Mouse (Mus musculus) forebrain, embryonic 14.5 days (tissue): ENCODE results near the gene Skint5. TPM values are rescaled to one million over a fixed set of nuclear protein-coding genes. Genes with fewer than 3 reads are reported as not detected.
"Not testable (repeated sequence)": the region's sequence is repeated elsewhere in the genome, so short reads cannot be mapped to it uniquely, and the experiment has no call there.

Source experiments
- ATAC-seq: fragments of 200-750 bp; cut with Nextera tagmentation; 2 replicates; pipeline ENCODE4 v1.8.0; 2017; ENCODE audit warnings: mild to moderate bottlenecking, moderate library complexity
- DNase-seq: peaks from one replicate; pipeline ENCODE4 v3.0.0-alpha.2; 2015; ENCODE audit warnings: low spot score
- H3K27ac ChIP-seq: fragments of 300-500 bp; sonication (generic); 2 replicates; pipeline ENCODE4 v1.5.1; 2014; ENCODE audit warnings: low read depth, mild to moderate bottlenecking, control low read depth, low read length, moderate library complexity
- H3K27me3 ChIP-seq: fragments of 300-500 bp; sonication (generic); replicated peaks from 2 replicates; pipeline ENCODE4 v1.6.1; 2014; ENCODE audit warnings: low read length, control low read depth, mixed read lengths; ENCODE audit not compliant: control insufficient read depth, insufficient read depth
- H3K36me3 ChIP-seq: fragments of 300-500 bp; sonication (generic); 2 replicates; pipeline ENCODE4 v1.6.1; 2014; ENCODE audit warnings: low read length, control low read depth; ENCODE audit not compliant: control insufficient read depth, insufficient read depth
- H3K4me1 ChIP-seq: fragments of 300-500 bp; sonication (generic); 2 replicates; pipeline ENCODE4 v1.6.1; 2014; ENCODE audit warnings: antibody characterized with exemption, low read length, control low read depth; ENCODE audit not compliant: control insufficient read depth, insufficient read depth
- H3K4me2 ChIP-seq: fragments of 300-500 bp; sonication (generic); 2 replicates; pipeline ENCODE4 v1.6.1; 2014; ENCODE audit warnings: mild to moderate bottlenecking, control low read depth, low read length
- H3K4me3 ChIP-seq: fragments of 300-500 bp; sonication (generic); 2 replicates; pipeline ENCODE4 v1.5.1; 2014; ENCODE audit warnings: low read depth, low read length, control low read depth
- H3K9ac ChIP-seq: fragments of 300-500 bp; sonication (generic); 2 replicates; pipeline ENCODE4 v1.6.1; 2014; ENCODE audit warnings: mild to moderate bottlenecking, low read length, control low read depth, moderate library complexity
- H3K9me3 ChIP-seq: fragments of 300-500 bp; sonication (generic); replicated peaks from 2 replicates; pipeline ENCODE4 v1.6.1; 2016; ENCODE audit warnings: low read length, control low read depth, mixed read lengths; ENCODE audit not compliant: control insufficient read depth
- WGBS: fragments of 180-500 bp; shearing (Covaris S2); extraction: QIAGEN DNeasy Blood & Tissue Kit; methylation state at CpG from one replicate; pipeline ENCODE4 v1.1.7; 2014; 5-methylcytosine and 5-hydroxymethylcytosine counted together
- polyA plus RNA-seq: library from polyadenylated mRNA; unstranded; fragments of >200 nt; fragmentation: Nextera tagmentation; extraction: Ambion mirVana; gene quantifications from 2 replicates; pipeline ENCODE4 v1.2.1, GENCODE M21; 2014

The Skint5 gene
- polyA plus RNA-seq: not detected in 2 replicates

- Histone ChIP-seq H3K9ac (no peak within 1 kb of the TSS), H3K27me3 (no peaks in the 10 kb centered on the region), H3K36me3 (no peaks in the 10 kb centered on the region), H3K4me2 (no peak within 1 kb of the TSS), H3K4me1 (no peaks in the 10 kb centered on the region), H3K9me3 (peaks cover 8% of the 10 kb centered on the region; the same call in 1 of the 2 replicates), H3K4me3 (no peak within 1 kb of the TSS), H3K27ac (no peak within 1 kb of the TSS)
- WGBS: 89% methylated on average over 3 of the region's 3 CpGs
- ATAC-seq: no peak
- no peak for DNase-seq
Observed at GRCm38 (mm10) chr4:113999403-113999802, at the start of gene Skint5. TSS of gene Skint5 (minus strand) at chr4:113999503.

- ATAC-seq (no peak), DNase-seq (no peak)
- Histone ChIP-seq H3K4me2 (no peak overlapping the region), H3K9ac (no peak overlapping the region), H3K36me3 (no peaks in the 10 kb centered on the region), H3K4me1 (no peaks in the 10 kb centered on the region), H3K4me3 (no peak overlapping the region), H3K27me3 (no peaks in the 10 kb centered on the region), H3K9me3 (peaks cover 7% of the 10 kb centered on the region), H3K27ac (no peak overlapping the region)
- 43% methylated on average over 1 of the region's 1 CpGs for WGBS
Observed at GRCm38 (mm10) chr4:113957343-113957742, 42.0 kb downstream of the Skint5 start.

DNA sequence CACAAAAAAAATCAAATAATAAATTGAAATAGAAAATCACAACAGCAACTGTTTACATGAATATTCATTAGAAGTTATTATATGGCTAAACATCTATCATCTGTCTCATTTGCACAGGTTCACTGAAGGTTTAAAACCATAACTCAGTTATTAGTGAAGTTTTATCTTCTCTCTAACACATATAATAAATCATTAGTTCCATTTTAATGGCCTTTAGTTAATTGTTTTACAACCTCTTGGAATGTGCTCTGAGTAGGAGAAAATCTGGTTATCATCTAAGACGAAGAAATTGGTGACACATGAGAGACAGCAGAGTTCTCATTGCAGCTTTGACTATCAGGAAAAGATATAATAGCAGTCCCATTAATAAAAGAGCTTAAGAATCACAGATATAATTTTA is 235.1 kb downstream of the Skint5 start:
- 67% methylated on average over 1 of the region's 1 CpGs for WGBS
- no peak for ATAC-seq
- Histone ChIP-seq H3K36me3 (no peaks in the 10 kb centered on the region), H3K4me3 (no peak overlapping the region), H3K4me1 (no peaks in the 10 kb centered on the region), H3K9me3 (peaks cover 25% of the 10 kb centered on the region), H3K27ac (no peak overlapping the region), H3K4me2 (no peak overlapping the region), H3K27me3 (no peaks in the 10 kb centered on the region), H3K9ac (no peak overlapping the region)
- DNase-seq: no peak

- DNase-seq: no peak
Observed at GRCm38 (mm10) chr4:113763684-113764083, 235.6 kb downstream of the Skint5 start.

DNA sequence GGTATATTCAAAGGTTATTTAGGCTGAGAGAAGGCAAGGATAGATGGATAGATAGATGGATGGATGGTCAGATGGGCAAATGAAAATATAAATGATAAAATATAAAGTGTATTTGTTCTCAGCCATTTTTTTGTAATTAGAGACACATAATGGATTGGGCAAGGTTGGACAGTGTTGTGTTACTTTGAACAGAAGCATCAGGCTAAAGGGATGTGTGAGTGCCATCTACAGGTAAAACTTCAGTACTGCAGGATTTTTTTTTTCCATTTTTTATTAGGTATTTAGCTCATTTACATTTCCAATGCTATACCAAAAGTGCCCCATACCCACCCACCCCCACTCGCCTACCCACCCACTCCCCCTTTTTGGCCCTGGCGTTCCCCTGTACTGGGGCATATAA is 551.1 kb downstream of the Skint5 start:
- H3K36me3 ChIP-seq, H3K4me3 ChIP-seq, H3K4me2 ChIP-seq, H3K27me3 ChIP-seq, DNase-seq, ATAC-seq, H3K27ac ChIP-seq, H3K4me1 ChIP-seq, H3K9ac ChIP-seq: not testable (repeated sequence)
- peaks cover 12% of the 10 kb centered on the region; the same call in 1 of the 2 replicates for H3K9me3 ChIP-seq
- 76% methylated on average over 2 of the region's 2 CpGs for WGBS

More at GRCm38 (mm10) chr4:113763684-113764083, 235.6 kb downstream of the Skint5 start:
- Histone ChIP-seq H3K9ac (no peak overlapping the region), H3K4me3 (no peak overlapping the region), H3K27ac (no peak overlapping the region), H3K36me3 (no peaks in the 10 kb centered on the region), H3K9me3 (peaks cover 25% of the 10 kb centered on the region), H3K4me2 (no peak overlapping the region), H3K4me1 (no peaks in the 10 kb centered on the region), H3K27me3 (no peaks in the 10 kb centered on the region)
- 58% methylated on average over 1 of the region's 1 CpGs for WGBS
- ATAC-seq: no peak

Other genes starting within 250 kb of the Skint5 start
- gene Skint11, start 163.9 kb upstream of the Skint5 start, polyA plus RNA-seq: not detected in 2 replicates